Mouse (Mus musculus) forebrain, embryonic 12.5 days (tissue): ENCODE data around the gene Cox4i2. TPM values are rescaled to one million over a fixed set of nuclear protein-coding genes. Genes with fewer than 3 reads are reported as not detected.

Experiments
- ATAC-seq: fragments of 200-750 bp; cut with Nextera tagmentation; 2 replicates; pipeline ENCODE4 v1.8.0; 2017; ENCODE audit warnings: moderate TSS enrichment; ENCODE audit not compliant: low FRiP score
- H3K27ac ChIP-seq: fragments of 300-500 bp; sonication (generic); 2 replicates; pipeline ENCODE4 v1.5.1; 2016; ENCODE audit warnings: mild to moderate bottlenecking
- H3K27me3 ChIP-seq: fragments of 300-500 bp; sonication (generic); 2 replicates; pipeline ENCODE4 v1.6.1; 2016; ENCODE audit warnings: mild to moderate bottlenecking
- H3K36me3 ChIP-seq: fragments of 300-500 bp; sonication (generic); replicated peaks from 2 replicates; pipeline ENCODE4 v1.6.1; 2016; ENCODE audit warnings: mild to moderate bottlenecking
- H3K4me1 ChIP-seq: fragments of 300-500 bp; sonication (generic); 2 replicates; pipeline ENCODE4 v1.6.1; 2016
- H3K4me2 ChIP-seq: fragments of 300-500 bp; sonication (generic); 2 replicates; pipeline ENCODE4 v1.6.1; 2016; ENCODE audit warnings: mild to moderate bottlenecking, moderate library complexity
- H3K4me3 ChIP-seq: fragments of 300-500 bp; sonication (generic); replicated peaks from 2 replicates; pipeline ENCODE4 v1.5.1; 2016; ENCODE audit warnings: mild to moderate bottlenecking
- H3K9ac ChIP-seq: fragments of 300-500 bp; sonication (generic); 2 replicates; pipeline ENCODE4 v1.6.1; 2016; ENCODE audit warnings: mild to moderate bottlenecking
- H3K9me3 ChIP-seq: fragments of 300-500 bp; sonication (generic); 2 replicates; pipeline ENCODE4 v1.6.1; 2016
- WGBS: fragments of 180-500 bp; shearing (Covaris S2); methylation state at CpG from one replicate; pipeline ENCODE4 v1.1.7; 2016; 5-methylcytosine and 5-hydroxymethylcytosine counted together
- polyA plus RNA-seq: library from polyadenylated mRNA; unstranded; fragments of >200 nt; fragmentation: Nextera tagmentation; extraction: Ambion mirVana; gene quantifications from 2 replicates; pipeline ENCODE4 v1.2.1, GENCODE M21; 2016

Gene Cox4i2
- 3.1 and 3.6 TPM in 2 replicates for polyA plus RNA-seq

GRCm38 (mm10) chr2:152753944-152754711 lies at the start of gene Cox4i2:
TSS of gene Cox4i2 (plus strand) at chr2:152754173.
- no peaks in the 10 kb centered on the region for H3K36me3 ChIP-seq
- H3K4me2 ChIP-seq = peak within 1 kb of the TSS; percentile 44
- ATAC-seq = peak; percentile 44; the same call in 1 of the 2 replicates
- H3K27ac ChIP-seq = no peak within 1 kb of the TSS
- peaks cover 17% of the 10 kb centered on the region for H3K4me1 ChIP-seq
- H3K9me3 ChIP-seq = no peaks in the 10 kb centered on the region
- peak within 1 kb of the TSS; percentile 41; the same call in 1 of the 2 replicates for H3K9ac ChIP-seq
- peak within 1 kb of the TSS; percentile 14 for H3K4me3 ChIP-seq
- H3K27me3 ChIP-seq = peaks cover 39% of the 10 kb centered on the region
- WGBS = 2% methylated on average over 30 of the region's 30 CpGs

GRCm38 (mm10) chr2:152704256-152704605 lies 49.7 kb upstream of the Cox4i2 start:
- Histone ChIP-seq H3K4me3 (no peak overlapping the region), H3K4me1 (peaks cover 30% of the 10 kb centered on the region), H3K9me3 (no peaks in the 10 kb centered on the region; the same call in 1 of the 2 replicates), H3K27me3 (no peaks in the 10 kb centered on the region), H3K4me2 (no peak overlapping the region), H3K9ac (no peak overlapping the region), H3K36me3 (peaks cover 69% of the 10 kb centered on the region), H3K27ac (no peak overlapping the region)
- ATAC-seq = no peak
- WGBS = 89% methylated on average over 5 of the region's 5 CpGs

GRCm38 (mm10) chr2:152704811-152705370 lies 49.1 kb upstream of the Cox4i2 start:
- Histone ChIP-seq H3K36me3 (peaks cover 63% of the 10 kb centered on the region), H3K27ac (peak overlapping the region; percentile 38; the same call in 1 of the 2 replicates), H3K9ac (no peak overlapping the region), H3K4me1 (peaks cover 30% of the 10 kb centered on the region), H3K4me2 (no peak overlapping the region), H3K9me3 (no peaks in the 10 kb centered on the region; the same call in 1 of the 2 replicates), H3K27me3 (no peaks in the 10 kb centered on the region), H3K4me3 (no peak overlapping the region)
- no peak for ATAC-seq
- 90% methylated on average over 14 of the region's 14 CpGs for WGBS

GRCm38 (mm10) chr2:152705993-152706571 lies 47.9 kb upstream of the Cox4i2 start:
- H3K9ac ChIP-seq = no peak overlapping the region; the same call in 1 of the 2 replicates
- WGBS = 72% methylated on average over 22 of the region's 22 CpGs
- H3K27ac ChIP-seq = peak overlapping the region; percentile 79
- H3K4me1 ChIP-seq = peaks cover 30% of the 10 kb centered on the region
- no peaks in the 10 kb centered on the region; the same call in 1 of the 2 replicates for H3K9me3 ChIP-seq
- H3K27me3 ChIP-seq = no peaks in the 10 kb centered on the region
- H3K36me3 ChIP-seq = peaks cover 51% of the 10 kb centered on the region
- no peak overlapping the region for H3K4me2 ChIP-seq
- peak; percentile 30; the same call in 1 of the 2 replicates for ATAC-seq
- no peak overlapping the region for H3K4me3 ChIP-seq

GRCm38 (mm10) chr2:152707186-152707585 lies 46.8 kb upstream of the Cox4i2 start:
- ATAC-seq = no peak
- Histone ChIP-seq H3K9ac (peak overlapping the region; percentile 75), H3K27me3 (no peaks in the 10 kb centered on the region), H3K27ac (peak overlapping the region; percentile 84), H3K4me3 (peak overlapping the region; percentile 48), H3K4me1 (peaks cover 30% of the 10 kb centered on the region), H3K36me3 (peaks cover 40% of the 10 kb centered on the region), H3K4me2 (peak overlapping the region; percentile 65), H3K9me3 (no peaks in the 10 kb centered on the region)
- WGBS = 25% methylated on average over 7 of the region's 7 CpGs

GRCm38 (mm10) chr2:152707627-152708026 lies 46.3 kb upstream of the Cox4i2 start:
- H3K36me3 ChIP-seq = peaks cover 36% of the 10 kb centered on the region
- H3K27me3 ChIP-seq = no peaks in the 10 kb centered on the region
- peak; percentile 92 for ATAC-seq
- peak overlapping the region; percentile 75 for H3K9ac ChIP-seq
- peak overlapping the region; percentile 84 for H3K27ac ChIP-seq
- H3K4me3 ChIP-seq = peak overlapping the region; percentile 48
- peak overlapping the region; percentile 65 for H3K4me2 ChIP-seq
- H3K4me1 ChIP-seq = peaks cover 30% of the 10 kb centered on the region
- 1% methylated on average over 31 of the region's 31 CpGs for WGBS
- no peaks in the 10 kb centered on the region for H3K9me3 ChIP-seq

GRCm38 (mm10) chr2:152709066-152709465 lies 44.9 kb upstream of the Cox4i2 start:
- Histone ChIP-seq H3K9me3 (no peaks in the 10 kb centered on the region), H3K4me1 (peaks cover 30% of the 10 kb centered on the region), H3K9ac (no peak overlapping the region), H3K27ac (no peak overlapping the region), H3K4me3 (no peak overlapping the region), H3K36me3 (peaks cover 22% of the 10 kb centered on the region), H3K4me2 (no peak overlapping the region), H3K27me3 (no peaks in the 10 kb centered on the region)
- 94% methylated on average over 5 of the region's 5 CpGs for WGBS
- ATAC-seq = no peak

- Histone ChIP-seq H3K36me3 (no peaks in the 10 kb centered on the region), H3K4me3 (no peak overlapping the region), H3K4me2 (no peak overlapping the region), H3K27me3 (no peaks in the 10 kb centered on the region), H3K4me1 (peaks cover 32% of the 10 kb centered on the region), H3K9me3 (no peaks in the 10 kb centered on the region), H3K27ac (0 out of 2 replicates have a peak overlapping the region, but pooled peaks have one; percentile 20), H3K9ac (no peak overlapping the region)
- no peak for ATAC-seq
- 63% methylated on average over 6 of the region's 6 CpGs for WGBS
Measured at GRCm38 (mm10) chr2:152716241-152716772, 37.7 kb upstream of the Cox4i2 start.

- no peak for ATAC-seq
- Histone ChIP-seq H3K36me3 (no peaks in the 10 kb centered on the region), H3K27ac (peak overlapping the region; percentile 69), H3K9ac (no peak overlapping the region), H3K27me3 (0 out of 2 replicates have a peak, but pooled peaks cover under 1% of the 10 kb centered on the region), H3K9me3 (no peaks in the 10 kb centered on the region), H3K4me3 (no peak overlapping the region), H3K4me1 (peaks cover 32% of the 10 kb centered on the region), H3K4me2 (no peak overlapping the region)
- WGBS = 62% methylated on average over 11 of the region's 11 CpGs
Measured at GRCm38 (mm10) chr2:152717652-152718051, 36.3 kb upstream of the Cox4i2 start.

- peak overlapping the region; percentile 69 for H3K27ac ChIP-seq
- H3K27me3 ChIP-seq = peaks cover 5% of the 10 kb centered on the region; the same call in 1 of the 2 replicates
- H3K9ac ChIP-seq = no peak overlapping the region
- no peak overlapping the region for H3K4me3 ChIP-seq
- 0 out of 2 replicates have a peak overlapping the region, but pooled peaks have one; percentile 2 for H3K4me2 ChIP-seq
- H3K4me1 ChIP-seq = peaks cover 32% of the 10 kb centered on the region
- peak; percentile 86 for ATAC-seq
- no peaks in the 10 kb centered on the region for H3K9me3 ChIP-seq
- 31% methylated on average over 6 of the region's 6 CpGs for WGBS
- no peaks in the 10 kb centered on the region for H3K36me3 ChIP-seq
Measured at GRCm38 (mm10) chr2:152718076-152718475, 35.9 kb upstream of the Cox4i2 start.

GRCm38 (mm10) chr2:152723651-152724331 lies 30.2 kb upstream of the Cox4i2 start:
- peaks cover 35% of the 10 kb centered on the region for H3K4me1 ChIP-seq
- H3K9ac ChIP-seq = peak overlapping the region; percentile 53
- H3K4me3 ChIP-seq = peak overlapping the region; percentile 35
- peak; percentile 84 for ATAC-seq
- 3% methylated on average over 36 of the region's 37 CpGs for WGBS
- H3K36me3 ChIP-seq = no peaks in the 10 kb centered on the region
- no peak overlapping the region for H3K27ac ChIP-seq
- H3K9me3 ChIP-seq = no peaks in the 10 kb centered on the region
- peak overlapping the region; percentile 62 for H3K4me2 ChIP-seq
- peaks cover 22% of the 10 kb centered on the region for H3K27me3 ChIP-seq
